Mouse (Mus musculus) kidney, embryonic 14.5 days (tissue): ENCODE data around the gene Tada1. TPM values are rescaled to one million over a fixed set of nuclear protein-coding genes. Genes with fewer than 3 reads are reported as not detected.

Source experiments
- ATAC-seq: fragments of 200-750 bp; cut with Nextera tagmentation; 2 replicates; pipeline ENCODE4 v1.8.0; 2017; ENCODE audit warnings: moderate number of reproducible peaks, mild to moderate bottlenecking, moderate TSS enrichment, moderate library complexity; ENCODE audit not compliant: low FRiP score, low TSS enrichment
- H3K27ac ChIP-seq: fragments of 300-500 bp; sonication (generic); 2 replicates; pipeline ENCODE4 v1.5.1; 2014; ENCODE audit warnings: low read depth, mild to moderate bottlenecking, low read length, moderate library complexity, mixed read lengths
- H3K27me3 ChIP-seq: fragments of 300-500 bp; sonication (generic); 2 replicates; pipeline ENCODE4 v1.6.1; 2014; ENCODE audit warnings: mild to moderate bottlenecking, low read length; ENCODE audit not compliant: control insufficient read depth, insufficient read depth
- H3K36me3 ChIP-seq: fragments of 300-500 bp; sonication (generic); 2 replicates; pipeline ENCODE4 v1.6.1; 2014; ENCODE audit warnings: low read length, mixed read lengths; ENCODE audit not compliant: control insufficient read depth, insufficient read depth
- H3K4me1 ChIP-seq: fragments of 300-500 bp; sonication (generic); 2 replicates; pipeline ENCODE4 v1.6.1; 2014; ENCODE audit warnings: low read length, mixed read lengths; ENCODE audit not compliant: control insufficient read depth, insufficient read depth
- H3K4me2 ChIP-seq: fragments of 300-500 bp; sonication (generic); replicated peaks from 2 replicates; pipeline ENCODE4 v1.6.1; 2014; ENCODE audit warnings: low read depth, mild to moderate bottlenecking, low read length
- H3K4me3 ChIP-seq: fragments of 300-500 bp; sonication (generic); 2 replicates; pipeline ENCODE4 v1.5.1; 2014; ENCODE audit warnings: mild to moderate bottlenecking, low read length
- H3K9ac ChIP-seq: fragments of 300-500 bp; sonication (generic); 2 replicates; pipeline ENCODE4 v1.6.1; 2014; ENCODE audit warnings: low read depth, mild to moderate bottlenecking, low read length, moderate library complexity
- H3K9me3 ChIP-seq: fragments of 300-500 bp; sonication (generic); 2 replicates; pipeline ENCODE4 v1.6.1; 2016; ENCODE audit warnings: low read length; ENCODE audit not compliant: control insufficient read depth
- WGBS: fragments of 180-500 bp; shearing (Covaris S2); extraction: QIAGEN DNeasy Blood & Tissue Kit; methylation state at CpG from one replicate; pipeline ENCODE4 v1.1.7; 2014; 5-methylcytosine and 5-hydroxymethylcytosine counted together
- polyA plus RNA-seq: library from polyadenylated mRNA; unstranded; fragments of >200 nt; fragmentation: Nextera tagmentation; extraction: Ambion mirVana; gene quantifications from 2 replicates; pipeline ENCODE4 v1.2.1, GENCODE M21; 2014

Gene Tada1
- polyA plus RNA-seq, 1 experiment from 2014 or later = 62.9 TPM

DNA sequence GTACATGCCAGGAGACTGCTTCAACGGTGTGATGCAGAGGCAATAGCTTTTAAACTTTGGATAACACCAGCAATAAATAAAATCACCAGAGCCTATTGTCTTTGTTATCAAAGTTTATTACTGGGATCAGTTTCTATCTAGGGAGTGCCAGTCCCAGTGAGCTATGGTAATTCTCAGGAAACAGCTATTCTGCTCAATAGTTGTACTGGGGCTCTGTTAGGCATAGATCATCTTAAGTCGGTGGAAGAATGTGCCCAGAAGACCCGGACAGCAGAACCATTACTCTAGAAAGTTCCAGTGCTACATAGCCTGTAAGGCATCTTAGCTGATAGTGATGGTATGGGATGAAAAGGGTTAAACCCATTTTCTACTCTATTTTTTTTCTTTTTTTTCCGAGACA is 15.9 kb downstream of the Tada1 start:
- Histone ChIP-seq H3K9ac (no peak overlapping the region), H3K4me3 (no peak overlapping the region), H3K27ac (no peak overlapping the region), H3K9me3 (no peaks in the 10 kb centered on the region), H3K4me2 (no peak overlapping the region), H3K27me3 (no peaks in the 10 kb centered on the region), H3K36me3 (peaks cover 98% of the 10 kb centered on the region), H3K4me1 (no peaks in the 10 kb centered on the region)
- 62% methylated on average over 4 of the region's 4 CpGs for WGBS
- ATAC-seq = no peak

- H3K4me1 ChIP-seq = no peaks in the 10 kb centered on the region
- no peak overlapping the region for H3K27ac ChIP-seq
- no peak overlapping the region for H3K4me3 ChIP-seq
- no peaks in the 10 kb centered on the region for H3K9me3 ChIP-seq
- 90% methylated on average over 5 of the region's 5 CpGs for WGBS
- peaks cover 94% of the 10 kb centered on the region for H3K36me3 ChIP-seq
- no peak overlapping the region for H3K9ac ChIP-seq
- ATAC-seq = no peak
- no peaks in the 10 kb centered on the region for H3K27me3 ChIP-seq
- H3K4me2 ChIP-seq = no peak overlapping the region
These were observed 16.8 kb downstream of the Tada1 start for GRCm38 (mm10) chr1:166395661-166396060.

GRCm38 (mm10) chr1:166396381-166396780 is 17.5 kb downstream of the Tada1 start:
- 92% methylated on average over 6 of the region's 6 CpGs for WGBS
- ATAC-seq = no peak
- H3K9me3 ChIP-seq = no peaks in the 10 kb centered on the region
- no peak overlapping the region for H3K4me2 ChIP-seq
- H3K27me3 ChIP-seq = no peaks in the 10 kb centered on the region
- H3K27ac ChIP-seq = no peak overlapping the region
- no peak overlapping the region for H3K4me3 ChIP-seq
- no peak overlapping the region for H3K9ac ChIP-seq
- no peaks in the 10 kb centered on the region for H3K4me1 ChIP-seq
- H3K36me3 ChIP-seq = peaks cover 92% of the 10 kb centered on the region

DNA sequence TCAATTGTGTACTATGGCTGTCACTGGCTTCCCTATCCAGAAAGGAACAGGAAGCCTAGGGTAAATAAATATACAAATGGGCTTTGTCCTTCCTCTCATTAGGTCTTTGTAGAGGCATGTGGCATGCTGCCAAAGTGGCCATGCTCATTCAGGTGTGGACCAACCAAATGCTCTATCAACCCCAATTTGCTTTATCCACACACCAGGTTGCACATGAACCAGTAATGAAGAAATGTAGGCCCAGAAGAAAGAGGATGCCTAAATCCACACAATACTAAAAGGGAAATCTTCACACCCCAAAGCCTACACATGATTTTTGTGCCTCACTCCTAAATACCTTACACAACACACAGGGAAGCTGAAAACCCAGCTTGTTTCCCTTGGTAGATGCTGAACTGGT is 22.6 kb downstream of the Tada1 start:
- Histone ChIP-seq H3K27ac (no peak overlapping the region), H3K9ac (no peak overlapping the region), H3K4me1 (no peaks in the 10 kb centered on the region), H3K4me2 (no peak overlapping the region), H3K27me3 (no peaks in the 10 kb centered on the region), H3K36me3 (peaks cover 72% of the 10 kb centered on the region), H3K4me3 (no peak overlapping the region), H3K9me3 (no peaks in the 10 kb centered on the region)
- no peak; the same call in 1 of the 2 replicates for ATAC-seq

GRCm38 (mm10) chr1:166402003-166402402 is 23.1 kb downstream of the Tada1 start:
- no peak overlapping the region for H3K27ac ChIP-seq
- H3K4me2 ChIP-seq = no peak overlapping the region
- H3K4me1 ChIP-seq = no peaks in the 10 kb centered on the region
- H3K9ac ChIP-seq = no peak overlapping the region
- H3K9me3 ChIP-seq = no peaks in the 10 kb centered on the region
- peaks cover 69% of the 10 kb centered on the region for H3K36me3 ChIP-seq
- no peaks in the 10 kb centered on the region for H3K27me3 ChIP-seq
- 88% methylated on average over 4 of the region's 4 CpGs for WGBS
- ATAC-seq = no peak
- H3K4me3 ChIP-seq = no peak overlapping the region

DNA sequence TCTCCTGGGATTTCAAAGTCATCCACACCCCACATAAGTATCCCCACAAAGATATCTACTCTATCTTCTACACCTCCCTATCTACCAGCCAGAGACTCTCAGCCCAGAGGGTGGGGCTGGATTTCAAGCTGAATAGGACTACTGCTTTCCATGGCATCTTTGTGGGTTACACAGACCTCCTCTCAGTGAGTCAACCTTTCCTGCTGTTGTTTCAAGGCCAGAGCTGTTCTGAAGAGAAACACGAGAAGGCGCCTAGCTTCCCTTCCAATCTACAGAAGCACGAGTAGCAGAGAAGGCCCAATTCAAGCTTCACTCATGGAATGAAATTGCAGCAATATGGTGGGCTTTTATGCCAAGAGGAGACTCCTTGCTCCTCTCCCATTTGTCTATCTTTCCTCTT is 24.9 kb downstream of the Tada1 start:
- WGBS = 81% methylated on average over 3 of the region's 3 CpGs
- peaks cover 61% of the 10 kb centered on the region for H3K36me3 ChIP-seq

GRCm38 (mm10) chr1:166409177-166409700 is 30.3 kb downstream of the Tada1 start:
- WGBS = 1% methylated on average over 28 of the region's 45 CpGs
- Histone ChIP-seq H3K27ac (peak overlapping the region; percentile 65), H3K27me3 (no peaks in the 10 kb centered on the region), H3K9ac (peak overlapping the region; percentile 90), H3K4me3 (peak overlapping the region; percentile 75), H3K9me3 (peaks cover 9% of the 10 kb centered on the region; the same call in 1 of the 2 replicates), H3K4me2 (peak overlapping the region; percentile 91), H3K36me3 (peaks cover 25% of the 10 kb centered on the region), H3K4me1 (peaks cover 10% of the 10 kb centered on the region)
- ATAC-seq = peak; percentile 91

More for the DNA sequence above, 24.9 kb downstream of the Tada1 start:
- Histone ChIP-seq H3K9ac (no peak overlapping the region), H3K4me1 (peaks cover 8% of the 10 kb centered on the region), H3K4me2 (no peak overlapping the region), H3K27ac (no peak overlapping the region), H3K27me3 (no peaks in the 10 kb centered on the region), H3K4me3 (no peak overlapping the region), H3K9me3 (no peaks in the 10 kb centered on the region)
- ATAC-seq = no peak

GRCm38 (mm10) chr1:166409701-166410220 is 30.9 kb downstream of the Tada1 start, which contains the start of gene Pogk:
Gene Pogk (minus strand): TSS chr1:166409863.
- 4% methylated on average over 39 of the region's 49 CpGs for WGBS

DNA sequence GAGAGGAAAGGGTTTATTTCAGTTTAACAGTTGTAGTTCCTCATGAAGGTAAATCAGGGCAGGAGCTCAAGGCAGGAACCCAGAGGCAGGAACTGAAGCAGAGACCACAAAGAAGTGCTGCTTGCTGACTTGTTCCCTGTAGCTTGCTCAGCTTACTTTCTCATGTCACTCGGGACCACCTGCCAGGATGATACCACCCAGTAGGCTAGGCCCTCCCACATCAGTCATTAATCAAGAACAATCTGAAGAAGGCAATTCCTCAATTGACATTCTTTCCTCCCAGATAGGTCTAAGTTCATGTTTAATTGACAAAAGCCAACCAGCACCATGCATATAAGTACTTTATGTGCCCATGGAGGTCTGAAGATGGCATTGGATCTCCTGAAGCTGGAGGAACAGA is 32.6 kb downstream of the Tada1 start:
- ATAC-seq = no peak
- Histone ChIP-seq H3K4me1 (peaks cover 10% of the 10 kb centered on the region), H3K4me3 (no peak overlapping the region), H3K36me3 (peaks cover 14% of the 10 kb centered on the region; the same call in 1 of the 2 replicates), H3K4me2 (no peak overlapping the region), H3K27me3 (no peaks in the 10 kb centered on the region), H3K27ac (no peak overlapping the region), H3K9ac (no peak overlapping the region), H3K9me3 (peaks cover 9% of the 10 kb centered on the region; the same call in 1 of the 2 replicates)
- 91% methylated on average over 1 of the region's 1 CpGs for WGBS

More at GRCm38 (mm10) chr1:166409701-166410220, 30.9 kb downstream of the Tada1 start, which contains the start of gene Pogk:
- H3K9ac ChIP-seq = peak within 1 kb of the TSS; percentile 90
- H3K9me3 ChIP-seq = peaks cover 9% of the 10 kb centered on the region; the same call in 1 of the 2 replicates
- peaks cover 21% of the 10 kb centered on the region for H3K36me3 ChIP-seq
- no peaks in the 10 kb centered on the region for H3K27me3 ChIP-seq
- peak within 1 kb of the TSS; percentile 75 for H3K4me3 ChIP-seq
- H3K4me2 ChIP-seq = peak within 1 kb of the TSS; percentile 91
- ATAC-seq = peak; percentile 95
- peak within 1 kb of the TSS; percentile 65 for H3K27ac ChIP-seq
- H3K4me1 ChIP-seq = peaks cover 10% of the 10 kb centered on the region
